Mouse (Mus musculus) lung, postnatal 25 days (tissue): ENCODE results near the gene Rbm19.

Source experiments
- DNase-seq: peaks from one replicate; pipeline ENCODE4 v3.0.0; 2022; ENCODE audit warnings: low spot score

Gene Rbm19

DNA sequence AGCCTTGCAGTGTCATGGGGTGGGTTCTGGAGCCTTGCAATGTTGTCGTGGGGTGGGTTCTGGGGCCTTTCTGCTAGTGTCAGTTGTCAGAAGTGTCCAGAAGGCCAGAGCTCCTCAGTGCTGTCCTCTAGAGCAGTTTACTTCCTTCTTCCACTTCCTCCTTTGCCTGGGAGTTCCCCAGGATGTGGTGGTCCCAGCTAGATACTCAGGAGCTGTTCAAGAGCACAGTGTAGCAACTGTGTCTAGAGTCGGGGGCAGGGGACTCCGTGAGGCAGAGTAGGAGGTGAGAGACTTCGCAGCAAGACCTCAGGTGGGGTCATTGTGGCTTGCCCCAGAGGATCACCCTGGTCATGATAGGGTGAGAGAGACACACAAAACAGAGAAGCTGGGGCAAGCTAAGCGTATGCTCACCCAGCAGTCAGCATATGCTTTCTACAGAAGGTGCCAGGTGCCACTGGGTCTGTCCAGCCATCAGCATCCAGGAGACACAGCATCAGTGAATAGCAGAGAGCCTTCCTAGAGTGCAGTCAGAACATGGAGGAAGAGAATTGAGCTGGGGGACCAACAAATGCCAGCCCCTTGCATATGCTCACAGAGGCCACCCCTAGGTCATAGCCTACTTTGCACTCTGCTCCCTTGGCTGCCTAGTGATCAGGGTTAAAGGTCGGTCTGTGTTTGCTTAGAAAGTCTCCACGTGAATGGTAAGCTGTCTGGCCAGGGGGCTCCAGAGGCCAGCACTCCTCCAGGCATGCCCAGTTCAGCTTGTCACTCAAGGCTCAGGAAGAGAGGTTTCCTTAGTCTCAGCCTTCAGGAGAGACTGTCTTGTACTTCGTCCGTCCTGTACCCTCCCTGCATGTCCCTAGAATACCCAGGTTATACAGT lies 49.0 kb downstream of the Rbm19 start:
- no peak for DNase-seq

DNA sequence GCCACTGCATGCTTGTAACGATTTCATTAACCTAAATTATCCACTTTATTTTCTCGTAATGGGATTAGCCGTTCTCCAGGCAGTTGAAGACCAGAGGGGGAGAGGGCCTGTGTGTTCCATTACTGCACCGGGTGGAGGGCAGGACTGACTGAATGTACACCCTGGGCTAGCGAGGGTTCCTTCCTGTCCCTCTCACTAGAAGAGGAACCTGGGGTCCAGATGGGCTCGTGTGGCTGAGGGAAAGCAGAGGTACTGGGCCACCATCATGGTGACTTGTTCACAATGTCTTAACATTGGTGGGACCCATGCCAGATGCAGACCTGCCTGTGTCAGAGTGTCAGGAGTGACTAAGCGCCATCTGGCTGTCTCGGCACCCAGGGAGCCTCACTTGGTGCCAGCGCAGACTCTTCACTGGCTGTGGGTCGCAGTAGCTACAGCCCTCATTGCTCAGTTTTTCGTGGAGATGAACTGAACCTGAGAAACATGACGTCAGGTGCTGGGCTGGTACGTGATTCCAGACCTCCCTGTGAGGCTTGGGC lies 51.6 kb downstream of the Rbm19 start:
- DNase-seq: no peak

DNA sequence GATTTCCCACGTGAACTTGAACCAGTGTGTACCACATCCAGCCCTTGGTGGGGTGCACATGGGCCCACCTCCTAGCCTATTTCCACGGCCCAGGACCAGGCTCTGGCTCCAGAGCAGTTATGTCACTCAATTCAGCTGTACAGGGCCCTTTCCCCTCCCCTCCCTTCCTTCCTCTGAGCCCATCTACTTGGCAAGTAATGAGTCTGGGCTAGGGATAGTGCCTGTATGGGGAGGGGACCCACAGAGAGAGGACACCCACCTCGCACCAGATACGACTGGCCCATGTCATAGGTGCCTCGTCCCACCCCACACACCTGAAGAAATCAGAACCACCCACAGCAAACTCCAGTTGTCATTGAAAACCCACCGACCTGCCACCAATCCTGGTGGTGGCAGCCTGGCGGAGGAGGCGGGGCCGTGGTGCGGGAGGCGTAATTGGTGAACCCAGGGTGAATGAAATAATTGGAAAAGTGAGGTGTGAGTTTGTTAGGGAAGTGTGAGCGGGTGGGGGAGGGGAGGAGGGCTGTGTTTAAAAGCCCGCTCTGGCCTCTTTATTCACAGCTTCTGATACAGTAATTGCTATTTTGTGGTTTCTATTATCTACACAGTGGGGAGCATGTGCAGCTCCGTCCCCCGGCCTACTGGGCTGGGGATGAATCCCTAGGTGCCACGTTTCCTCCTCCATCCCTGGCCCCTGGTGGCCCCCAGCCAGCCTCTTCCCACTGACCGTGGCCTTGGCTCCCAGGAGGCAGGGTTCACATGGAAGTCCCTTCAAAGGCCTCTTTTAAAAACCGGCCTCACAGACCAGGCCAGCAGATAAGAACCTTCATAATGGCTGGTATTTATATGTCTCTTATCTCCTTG lies 55.8 kb downstream of the Rbm19 start:
- DNase-seq: no peak

DNA sequence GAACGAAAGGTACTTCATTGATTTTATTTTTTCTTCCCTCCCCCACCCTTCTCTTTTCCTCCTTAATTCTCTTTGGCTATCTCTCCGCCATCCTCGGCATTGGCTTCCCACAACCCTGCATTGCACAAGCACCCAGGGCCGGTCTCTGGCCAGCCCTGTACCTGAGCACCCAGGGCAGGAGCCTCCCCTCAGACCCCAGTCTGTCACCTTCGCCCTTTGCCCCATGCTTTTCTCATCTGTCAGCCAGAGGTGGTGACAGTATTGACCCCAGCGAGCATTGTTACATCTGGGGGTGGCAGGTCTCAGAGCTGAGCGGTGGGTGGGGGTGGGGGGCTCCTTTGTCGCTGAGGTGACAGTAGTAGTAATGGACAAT lies 56.5 kb downstream of the Rbm19 start:
- DNase-seq: no peak

DNA sequence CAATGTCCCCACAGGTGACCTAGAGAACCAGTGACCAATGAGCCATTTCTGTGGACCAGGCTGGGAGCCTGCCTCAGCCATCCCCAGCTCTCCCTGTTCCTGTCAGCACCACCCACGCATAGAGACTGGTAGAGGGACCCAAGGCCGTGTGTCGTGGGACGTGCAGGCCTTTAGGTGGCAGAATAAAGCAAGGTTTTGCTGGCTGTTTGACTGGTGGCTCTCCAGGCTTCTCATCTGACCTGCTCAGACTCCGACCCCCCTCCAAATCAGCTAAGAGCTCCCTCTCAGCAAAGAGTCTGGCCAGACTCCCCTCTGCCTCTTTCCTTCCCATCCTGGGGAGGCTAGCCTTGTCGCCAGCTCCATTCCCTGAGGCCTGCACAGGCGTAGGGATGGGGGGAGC lies 58.1 kb downstream of the Rbm19 start:
- no peak for DNase-seq

DNA sequence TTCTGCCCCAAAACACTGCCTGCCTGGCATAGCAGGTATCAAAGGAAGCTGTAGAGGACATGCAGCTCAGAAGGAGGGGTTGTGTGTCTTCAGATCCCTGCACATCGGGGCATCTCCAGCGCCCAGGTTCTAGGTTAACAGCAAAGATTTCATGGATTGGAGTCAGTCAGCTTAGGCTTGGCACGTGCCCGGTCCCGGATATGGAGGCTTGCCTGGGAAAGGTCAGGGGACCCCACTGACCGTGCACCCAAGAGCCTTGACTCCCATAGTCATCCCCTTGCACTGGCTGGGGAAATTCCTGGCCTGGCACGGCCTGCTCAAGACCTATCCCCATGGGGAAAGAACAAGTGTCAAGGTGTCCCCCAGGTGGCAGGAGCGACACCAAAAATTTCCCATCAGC lies 59.0 kb downstream of the Rbm19 start:
- DNase-seq: no peak

DNA sequence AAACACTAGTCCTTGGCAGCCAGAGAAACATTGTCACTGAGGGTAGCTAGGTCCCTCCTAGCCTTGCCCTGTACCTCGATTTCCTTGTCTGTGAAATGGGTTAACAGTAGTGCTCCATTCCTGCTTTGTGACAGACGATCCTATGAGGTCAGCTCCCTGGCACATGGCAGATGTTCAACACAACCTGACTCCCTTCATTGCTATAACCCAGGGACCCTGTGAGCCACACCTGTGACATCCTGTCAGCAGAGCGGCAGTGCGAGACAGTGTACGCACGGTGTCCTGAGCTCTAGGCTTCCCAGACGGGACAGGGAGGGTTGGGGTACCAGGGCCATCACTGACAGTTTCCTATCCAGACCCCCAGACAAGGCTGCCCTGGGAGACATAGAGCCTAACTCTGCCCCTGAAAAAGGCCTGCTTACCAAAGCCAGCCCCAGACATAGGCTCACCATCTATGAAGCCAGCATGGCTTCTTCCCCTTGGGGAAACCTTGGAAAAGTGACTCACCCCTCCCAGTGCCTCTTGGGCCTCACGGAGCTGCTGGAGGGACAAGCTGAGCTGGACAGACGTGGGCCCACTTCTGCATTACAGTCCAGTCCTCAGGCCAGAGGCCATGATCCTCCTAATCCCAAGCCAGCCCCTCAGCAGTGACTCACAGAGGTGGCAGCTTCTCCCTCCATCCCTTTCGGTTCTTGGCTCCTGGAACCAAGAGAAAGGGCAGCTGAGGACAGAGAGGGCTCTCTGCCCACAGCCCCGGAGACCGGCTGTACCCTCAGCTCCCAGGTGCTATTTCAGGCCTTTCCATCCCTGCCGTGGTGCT lies 60.2 kb downstream of the Rbm19 start:
- no peak for DNase-seq

DNA sequence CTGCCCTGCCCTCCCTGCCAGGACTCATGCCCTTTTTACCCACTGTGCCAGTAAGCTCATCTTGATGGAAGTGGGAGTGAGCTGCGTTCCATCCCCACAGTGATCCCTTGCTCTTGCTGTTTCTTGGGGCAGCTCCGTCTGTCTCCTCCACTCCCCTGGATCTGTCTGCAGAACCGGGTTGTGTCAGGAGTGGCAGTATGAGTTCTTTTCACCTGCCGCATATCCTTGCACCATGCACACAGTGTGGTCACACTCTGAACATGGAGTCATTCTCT lies 60.7 kb downstream of the Rbm19 start:
- DNase-seq: no peak

DNA sequence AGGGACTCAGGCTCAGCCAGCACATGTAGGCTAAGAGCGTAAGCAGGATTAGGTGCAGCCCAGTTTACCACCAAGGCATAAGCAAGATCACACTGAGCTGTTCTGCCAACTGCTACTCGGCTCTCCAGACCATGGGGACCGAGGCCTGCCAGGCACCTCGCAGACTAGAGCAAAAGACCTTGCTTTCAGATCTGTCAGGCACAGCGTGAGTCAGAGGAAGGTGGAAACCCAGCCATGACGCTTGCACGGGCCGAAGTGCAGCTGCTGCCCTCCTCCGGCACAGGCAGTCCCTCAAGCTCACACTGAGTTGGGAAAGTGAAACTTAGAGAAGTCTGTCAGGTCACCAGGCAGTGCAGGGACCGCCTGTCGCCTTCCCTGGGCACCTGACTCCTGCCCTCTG lies 63.8 kb downstream of the Rbm19 start:
- DNase-seq: no peak

DNA sequence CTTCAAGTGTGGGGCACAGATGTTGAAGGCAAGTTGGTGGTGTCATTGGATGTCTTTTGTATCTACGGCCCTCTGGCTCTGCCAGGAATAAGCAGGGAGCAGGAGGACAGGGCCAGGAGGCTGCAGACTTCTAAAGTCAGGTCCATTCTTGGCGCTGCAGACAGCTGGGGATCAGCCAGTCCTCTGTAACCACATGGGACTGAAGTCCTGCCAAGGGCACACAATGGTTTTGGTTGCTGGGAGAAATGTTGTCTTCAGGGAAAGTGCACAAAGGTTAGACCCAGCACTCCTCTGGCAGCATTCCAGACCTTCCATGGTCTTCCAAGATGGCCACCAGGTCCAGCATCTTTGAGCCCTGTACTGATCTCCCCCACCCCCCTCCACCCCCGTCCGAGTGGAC lies 65.1 kb downstream of the Rbm19 start:
- no peak for DNase-seq

DNA sequence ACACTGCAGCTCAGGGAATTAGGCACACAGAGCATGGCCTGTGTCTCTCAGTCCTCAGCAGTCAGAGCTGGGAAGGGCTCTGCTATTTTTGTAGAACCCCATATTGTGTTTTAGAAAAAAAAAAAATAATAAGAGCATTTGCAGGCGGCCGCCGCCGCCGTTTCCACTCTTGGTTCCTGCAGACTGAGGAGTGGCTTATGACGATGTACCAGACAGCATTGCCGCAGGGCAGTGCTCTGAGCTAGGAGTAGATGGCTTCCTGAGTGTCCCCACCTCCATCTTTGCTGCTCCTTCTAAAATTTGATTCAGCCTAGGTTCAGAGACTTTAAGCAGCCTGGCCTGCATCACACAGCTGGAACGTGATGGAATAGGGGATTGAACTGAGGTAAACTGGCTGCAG lies 67.1 kb downstream of the Rbm19 start:
- no peak for DNase-seq

DNA sequence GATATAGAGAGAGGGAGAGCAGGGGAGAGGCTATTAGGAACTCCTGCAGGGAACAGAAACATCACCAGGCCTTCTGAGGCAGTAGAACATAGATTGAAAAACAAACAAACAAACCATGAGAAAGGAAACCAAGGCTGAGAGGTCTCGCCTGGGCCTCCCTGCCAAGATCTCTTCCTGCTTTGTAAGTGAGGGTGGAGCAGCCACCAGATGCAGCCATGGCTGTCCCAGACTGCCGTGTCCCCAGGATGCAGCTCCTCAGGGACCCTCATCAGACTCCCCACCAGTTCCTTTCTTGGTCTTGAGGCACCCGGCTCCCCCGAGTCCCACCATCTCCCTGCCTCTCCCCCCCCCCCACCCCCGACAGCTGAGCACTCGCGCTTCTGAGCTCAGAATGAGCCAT lies 67.5 kb downstream of the Rbm19 start:
- no peak for DNase-seq

DNA sequence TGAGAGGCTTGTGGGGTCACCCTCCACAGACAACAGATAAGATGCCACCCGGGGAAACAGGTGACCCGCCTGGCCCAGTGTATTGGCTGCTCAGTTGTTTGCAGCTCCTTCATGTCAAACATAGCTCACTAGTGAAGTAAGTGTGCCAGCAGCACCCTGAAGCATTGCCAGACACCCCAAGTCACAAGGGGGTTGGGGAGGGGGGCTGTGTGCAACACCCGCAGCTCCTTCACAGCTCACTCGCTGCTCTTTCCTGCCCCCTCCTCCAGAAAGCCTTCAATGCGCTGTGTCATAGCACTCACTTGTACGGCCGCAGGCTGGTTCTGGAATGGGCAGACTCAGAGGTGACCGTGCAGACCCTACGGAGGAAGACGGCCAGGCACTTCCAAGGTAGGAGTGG lies 69.7 kb downstream of the Rbm19 start:
- DNase-seq: no peak

DNA sequence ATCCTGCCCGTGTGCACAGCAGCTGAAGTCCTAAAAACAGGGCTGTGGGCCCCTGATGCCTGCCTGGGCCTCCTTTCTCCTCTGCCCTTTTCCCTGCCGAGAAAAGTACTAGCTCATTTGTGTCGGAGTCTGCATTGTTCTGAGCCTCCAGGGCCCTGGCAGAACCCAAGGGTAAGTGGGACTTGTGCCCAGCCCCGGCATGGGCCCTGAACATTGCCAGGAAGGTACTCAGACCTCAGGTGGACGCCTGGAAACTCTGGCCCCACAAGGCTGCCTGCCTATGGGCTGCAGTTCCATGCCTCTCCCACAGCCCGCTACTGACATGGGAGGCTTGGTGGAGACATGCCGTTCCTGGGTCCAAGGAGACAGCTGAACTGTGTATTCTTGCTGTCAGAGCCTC lies 72.3 kb downstream of the Rbm19 start:
- DNase-seq: no peak

DNA sequence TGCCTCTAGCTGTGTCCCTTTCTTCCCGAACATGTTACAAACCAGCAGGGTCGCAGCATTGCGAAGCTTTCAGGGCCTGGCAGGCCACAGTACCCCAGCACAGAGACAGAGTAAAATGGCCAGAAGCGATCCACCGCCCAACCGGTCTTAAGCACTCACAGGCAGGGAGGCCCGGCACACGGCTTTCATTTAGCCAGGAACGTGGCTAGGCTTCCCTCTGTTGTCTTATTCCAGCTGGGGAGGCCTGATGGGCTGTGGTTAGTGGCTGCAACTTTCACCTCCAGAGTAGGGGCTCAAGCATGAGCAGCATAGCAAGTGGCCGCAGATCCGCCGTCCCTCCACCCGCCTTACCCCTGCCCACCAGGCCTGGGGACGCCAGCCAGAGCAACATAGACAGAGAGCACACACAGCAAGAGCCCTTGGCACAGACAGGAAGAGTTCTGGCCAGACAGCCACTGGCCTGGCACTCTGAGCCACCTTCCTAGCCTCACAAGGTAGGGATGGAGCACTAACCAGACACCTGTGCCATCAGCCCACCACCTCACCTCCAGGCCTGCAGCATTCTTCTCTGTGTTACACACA lies 73.8 kb downstream of the Rbm19 start:
- no peak for DNase-seq

DNA sequence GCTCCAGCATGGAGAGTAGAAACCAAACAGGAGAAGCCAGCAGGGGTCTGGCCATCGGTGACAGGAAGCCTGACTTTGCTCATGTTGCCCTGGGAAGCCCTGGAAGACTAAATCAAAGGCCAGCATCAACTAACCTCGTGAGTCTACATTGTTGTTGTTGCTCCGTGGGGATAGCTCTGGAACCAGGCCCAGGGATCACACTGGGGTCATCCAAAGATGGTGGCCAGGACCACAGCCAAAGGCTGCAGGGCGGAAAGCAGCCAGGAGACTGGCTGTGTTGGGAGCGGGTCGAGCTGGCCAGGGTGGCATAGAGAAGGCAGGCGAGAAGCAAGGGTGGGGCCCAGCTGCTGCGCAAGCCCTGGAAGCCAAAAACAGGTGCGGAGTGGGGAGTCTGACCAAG lies 75.4 kb downstream of the Rbm19 start:
- no peak for DNase-seq

DNA sequence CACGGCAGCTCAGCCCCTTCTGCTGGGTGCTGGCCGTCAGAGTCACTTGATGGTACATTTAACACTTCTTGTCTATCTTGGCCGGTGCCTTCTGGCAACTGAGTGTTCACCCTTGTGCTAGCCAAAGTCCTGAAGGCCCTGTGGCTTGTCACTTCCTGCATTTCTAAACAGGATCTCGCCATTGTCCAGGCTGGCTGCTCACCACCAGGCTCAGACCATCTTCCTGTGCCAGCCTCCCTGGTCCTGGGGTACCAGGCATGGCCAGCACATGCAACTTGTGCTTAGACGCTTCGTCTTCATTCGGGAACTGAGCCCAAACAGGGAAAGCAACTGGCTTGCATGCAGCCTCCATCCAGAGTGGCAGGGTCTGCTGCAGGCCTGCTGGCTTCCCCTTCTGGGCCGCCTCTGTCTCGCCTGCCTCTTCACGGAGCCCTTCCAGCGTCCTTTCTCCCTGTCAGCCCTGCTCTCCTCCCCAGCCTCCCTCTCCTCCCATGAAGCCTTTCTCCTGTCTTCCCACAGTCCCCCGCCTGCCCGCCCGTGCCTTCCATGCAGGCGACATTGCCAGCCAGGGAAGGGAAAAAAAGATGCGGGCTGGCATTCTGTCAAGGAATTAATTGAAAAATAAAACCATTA lies 78.2 kb downstream of the Rbm19 start:
- no peak for DNase-seq

DNA sequence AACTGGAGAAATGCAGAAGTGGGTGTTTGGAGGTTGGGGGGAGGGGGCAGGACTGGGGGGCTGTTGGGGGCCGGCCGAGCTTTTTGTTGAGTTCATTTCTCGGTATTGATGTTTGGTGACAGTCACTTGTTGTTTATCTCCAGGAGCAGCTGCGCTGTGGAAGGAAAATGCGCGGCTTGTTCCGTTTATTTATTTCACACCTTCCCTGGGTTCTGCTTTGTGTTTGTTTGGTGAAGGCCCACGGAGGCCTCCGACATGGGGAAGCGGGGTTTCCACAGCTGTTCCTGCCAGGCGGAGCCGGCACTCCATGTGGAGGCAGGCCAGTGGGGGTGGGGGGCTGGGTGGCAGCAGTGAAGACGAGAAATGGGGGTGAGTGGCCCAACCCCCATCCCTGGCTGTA lies 78.7 kb downstream of the Rbm19 start:
- no peak for DNase-seq

DNA sequence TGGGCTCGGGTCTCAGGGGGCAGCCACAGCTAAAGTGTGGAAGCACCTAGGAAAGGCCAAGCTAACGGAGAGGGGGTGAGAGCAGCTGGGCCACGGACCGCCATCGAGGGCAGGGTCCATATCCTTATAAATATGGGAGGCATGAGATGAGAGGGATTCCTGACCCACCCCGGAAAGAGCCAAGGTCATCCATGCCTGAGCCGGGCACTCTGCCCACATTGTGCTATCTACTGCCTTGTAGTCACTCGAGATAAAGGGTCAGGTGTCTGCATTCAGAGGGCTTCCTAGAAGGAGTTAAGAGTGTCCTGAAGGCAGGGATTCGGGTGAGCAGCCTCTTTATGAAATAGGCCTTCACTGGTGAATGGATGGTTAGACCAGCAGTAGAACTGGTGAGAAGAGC lies 80.6 kb downstream of the Rbm19 start:
- DNase-seq: no peak

DNA sequence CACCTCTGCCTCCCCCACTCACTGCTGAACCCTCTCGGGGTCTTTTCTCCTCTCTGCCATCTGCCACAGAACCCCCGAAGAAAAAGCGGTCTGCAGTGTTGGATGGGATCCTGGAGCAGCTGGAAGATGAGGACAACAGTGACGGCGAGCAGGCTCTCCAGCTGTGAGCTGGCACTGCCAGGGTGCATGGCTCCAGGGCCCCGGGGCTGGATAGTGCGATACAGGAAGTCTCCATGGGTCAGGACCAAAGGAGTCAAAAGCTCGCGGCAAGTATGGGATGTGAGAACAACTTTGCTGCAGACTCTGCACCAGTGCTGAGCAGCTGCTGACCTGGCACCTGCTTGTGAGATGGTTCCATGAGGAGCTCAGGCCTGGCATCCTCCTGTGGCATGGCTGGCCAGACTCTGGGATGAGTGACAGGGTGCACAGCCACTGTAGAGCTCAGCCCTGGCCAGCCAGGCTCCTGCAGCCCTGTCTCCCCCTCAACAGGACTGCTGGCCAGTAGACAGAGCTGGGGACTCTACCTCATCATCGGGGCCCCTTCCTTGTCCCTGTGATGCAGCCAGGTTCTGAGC lies 81.6 kb downstream of the Rbm19 start:
- DNase-seq: no peak

DNA sequence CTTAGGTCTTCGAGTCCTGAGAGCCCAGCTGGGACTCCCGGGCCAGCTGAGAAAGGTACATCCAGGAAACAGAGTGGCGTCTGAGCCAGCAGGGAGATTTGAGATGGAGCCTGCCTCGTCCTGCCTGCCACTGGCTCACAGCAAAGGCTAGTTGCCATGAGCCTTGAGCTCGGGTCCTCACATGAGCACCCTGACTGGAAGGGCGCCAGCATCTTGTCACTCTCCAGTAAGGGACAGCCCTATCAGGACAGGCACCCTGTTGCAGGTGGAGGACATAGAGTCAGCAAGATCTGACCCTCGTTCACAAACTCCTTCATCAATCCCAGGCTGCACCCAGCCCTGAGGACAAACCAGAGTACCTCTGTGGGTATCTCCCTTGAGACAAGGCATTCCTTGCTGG lies 83.6 kb downstream of the Rbm19 start:
- DNase-seq: no peak
